Mouse (Mus musculus) bone marrow macrophage, adult 2 months (primary cell): ENCODE results near the gene Mpped1.

Source experiments
- CTCF ChIP-seq: IDR thresholded peaks from 2 replicates; pipeline ENCODE4 v1.5.1; 2012; ENCODE audit warnings: low read depth, mild to moderate bottlenecking, low read length, moderate library complexity
- POLR2A ChIP-seq: IDR thresholded peaks from 2 replicates; pipeline ENCODE4 v1.6.1; 2012; ENCODE audit warnings: mild to moderate bottlenecking, low read depth, low read length, borderline replicate concordance

DNA sequence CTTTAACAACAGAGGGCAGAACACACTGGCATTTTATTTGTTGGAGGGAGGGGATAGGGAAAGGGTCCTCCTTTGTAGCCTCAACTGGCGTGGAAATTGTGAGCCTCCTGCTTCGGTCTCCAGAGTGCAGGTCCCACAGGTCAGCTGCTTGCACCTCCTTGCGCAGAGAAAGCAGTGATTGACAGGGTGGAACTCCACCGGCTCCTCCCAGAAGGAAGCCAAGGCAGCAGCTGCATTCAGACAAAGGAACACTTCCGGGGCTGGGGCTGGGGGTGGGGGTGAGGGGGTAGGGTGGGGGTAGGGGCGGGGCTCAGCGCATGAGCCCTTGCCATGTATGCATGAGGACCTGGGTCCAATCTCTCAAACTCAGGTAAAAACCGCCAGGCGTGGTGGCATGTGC lies 29.8 kb upstream of the Mpped1 start:
- TF ChIP-seq CTCF, result no peak
- no peak for TF ChIP-seq POLR2A
